Mouse (Mus musculus) CH12.LX (cell line): ENCODE results near the gene Dll1. TPM values are rescaled to one million over a fixed set of nuclear protein-coding genes. Genes with fewer than 3 reads are reported as not detected.
A peak's percentile ranks its signal among the peaks of the same experiment; 100 is the strongest.

Experiments
- DNase-seq: peaks from one replicate; pipeline ENCODE4 v3.0.0-alpha.2; 2013; ENCODE audit errors: extremely low read depth
- H3K27ac ChIP-seq: 2 replicates; pipeline ENCODE4 v1.5.1; 2012; ENCODE audit warnings: low read depth, mild to moderate bottlenecking, control low read depth, moderate library complexity; ENCODE audit not compliant: insufficient read depth
- H3K27me3 ChIP-seq: replicated peaks from 2 replicates; pipeline ENCODE3; 2012; ENCODE audit warnings: inconsistent platforms
- H3K36me3 ChIP-seq, 2 experiments: replicated peaks in 1 of 2; 2 replicates each; pipeline versions ENCODE3 to v1.6.1; 2012; ENCODE audit warnings: inconsistent platforms in 1 of 2, low read length in 1 of 2, mild to moderate bottlenecking in 1 of 2, mixed read lengths in 1 of 2, moderate library complexity in 1 of 2; ENCODE audit not compliant: control insufficient read depth in 1 of 2, insufficient read depth in 1 of 2
- H3K4me1 ChIP-seq, 2 experiments: 2 replicates each; pipeline ENCODE4 v1.6.1; 2012; ENCODE audit warnings: inconsistent platforms in 1 of 2, moderate library complexity in 1 of 2; ENCODE audit not compliant: insufficient read depth in 2 of 2, control insufficient read depth in 1 of 2
- H3K4me2 ChIP-seq: 2 replicates; pipeline ENCODE4 v1.6.1; 2012; ENCODE audit warnings: low read depth, mild to moderate bottlenecking, control low read depth; ENCODE audit not compliant: poor library complexity, insufficient read depth, severe bottlenecking
- H3K4me3 ChIP-seq, 3 experiments: fragments of 150-350 bp in 1 of 3; sonication (generic) in 1 of 3; replicated peaks in 1 of 3; 2 replicates each; pipeline versions ENCODE3 to v1.5.1; 2011 to 2012; ENCODE audit warnings: low read depth in 2 of 3, low read length in 2 of 3, mild to moderate bottlenecking in 2 of 3, moderate library complexity in 2 of 3, control low read depth in 1 of 3, improper control_type of control experiment in 1 of 3, inconsistent platforms in 1 of 3, mixed read lengths in 1 of 3; ENCODE audit not compliant: poor library complexity in 1 of 3
- H3K79me2 ChIP-seq: replicated peaks from 2 replicates; pipeline ENCODE4 v1.6.1; 2012; ENCODE audit warnings: mild to moderate bottlenecking, moderate library complexity; ENCODE audit not compliant: control insufficient read depth, poor library complexity, insufficient read depth, severe bottlenecking; ENCODE audit errors: extremely low read depth
- H3K9ac ChIP-seq: 2 replicates; pipeline ENCODE4 v1.6.1; 2012; ENCODE audit warnings: low read depth, mild to moderate bottlenecking, control low read depth, moderate library complexity; ENCODE audit not compliant: insufficient read depth
- H3K9me3 ChIP-seq: replicated peaks from 2 replicates; pipeline ENCODE3; 2012; ENCODE audit warnings: low read length, inconsistent platforms, mixed read lengths
- BHLHE40 ChIP-seq: IDR thresholded peaks from 2 replicates; pipeline ENCODE4 v1.6.1; 2011; ENCODE audit warnings: mild to moderate bottlenecking, low read depth, low read length, improper control_type of control experiment
- ELF1 ChIP-seq: IDR thresholded peaks from 2 replicates; pipeline ENCODE4 v1.6.1; 2014; ENCODE audit warnings: low read depth, mild to moderate bottlenecking, inconsistent platforms, low read length, improper control_type of control experiment
- IRF4 ChIP-seq: IDR thresholded peaks from 2 replicates; pipeline ENCODE4 v1.6.1; 2014; ENCODE audit warnings: low read depth, mild to moderate bottlenecking, inconsistent platforms, low read length, improper control_type of control experiment
- MAZ ChIP-seq: IDR thresholded peaks from 2 replicates; pipeline ENCODE4 v1.6.1; 2012; ENCODE audit warnings: low read depth, mild to moderate bottlenecking, inconsistent platforms, low read length, improper control_type of control experiment, moderate library complexity
- NRF1 ChIP-seq: IDR thresholded peaks from 2 replicates; pipeline ENCODE4 v1.6.1; 2014; ENCODE audit warnings: low read depth, mild to moderate bottlenecking, inconsistent platforms, low read length, improper control_type of control experiment, moderate library complexity
- PAX5 ChIP-seq: IDR thresholded peaks from 2 replicates; pipeline ENCODE4 v1.6.1; 2012; ENCODE audit warnings: low read length, inconsistent platforms, mixed read lengths
- POLR2A ChIP-seq: IDR thresholded peaks from 2 replicates; pipeline ENCODE4 v1.6.1; 2011; ENCODE audit warnings: low read depth, mild to moderate bottlenecking, improper control_type of control experiment, low read length
- RAD21 ChIP-seq: IDR thresholded peaks from 2 replicates; pipeline ENCODE4 v1.6.1; 2011; ENCODE audit warnings: low read depth, mild to moderate bottlenecking, low read length, improper control_type of control experiment, moderate library complexity
- TBP ChIP-seq: conservative IDR thresholded peaks from 2 replicates; pipeline ENCODE4 v1.6.1; 2011; ENCODE audit warnings: low read depth, low read length, improper control_type of control experiment
- TCF12 ChIP-seq: IDR thresholded peaks from 2 replicates; pipeline ENCODE4 v1.6.1; 2014; ENCODE audit warnings: low read depth, mild to moderate bottlenecking, inconsistent platforms, low read length, improper control_type of control experiment
- dilution Hi-C: fragments of 300-500 bp; cut with MboI; formaldehyde crosslinking; loops from 2 replicates; pipeline ENCODE4 v1.14.3; 2020; ENCODE audit warnings: low sequenced_read_pairs; ENCODE audit not compliant: extremely low pct_unique_long_range_greater_than_20kb, extremely low pct_ligation_motif_present
- in situ Hi-C: fragments of 300-500 bp; cut with MboI; formaldehyde crosslinking; loops from 3 replicates; pipeline ENCODE4 v1.14.3; 2019; ENCODE audit warnings: low sequenced_read_pairs, low pct_ligation_motif_present, low pct_unique_long_range_greater_than_20kb, mixed read lengths
- polyA plus RNA-seq: library from polyadenylated mRNA; unstranded; fragments of >175 nt; gene quantifications from 2 replicates; pipeline ENCODE4 v1.2.1, GENCODE M21; 2012; ENCODE audit warnings: low read depth; ENCODE audit not compliant: insufficient read length
- total RNA-seq, 2 experiments: library from RNA; depleted of rRNA; stranded (reverse); fragments of 300-350 nt in 1 of 2; fragments of >200 nt in 1 of 2; gene quantifications; 2 replicates each; pipeline ENCODE4 v1.2.3; 2012 to 2014

The Dll1 gene
- total and polyA plus RNA-seq, 3 experiments, result 0.25 to 0.52 (median 0.29) TPM

DNA sequence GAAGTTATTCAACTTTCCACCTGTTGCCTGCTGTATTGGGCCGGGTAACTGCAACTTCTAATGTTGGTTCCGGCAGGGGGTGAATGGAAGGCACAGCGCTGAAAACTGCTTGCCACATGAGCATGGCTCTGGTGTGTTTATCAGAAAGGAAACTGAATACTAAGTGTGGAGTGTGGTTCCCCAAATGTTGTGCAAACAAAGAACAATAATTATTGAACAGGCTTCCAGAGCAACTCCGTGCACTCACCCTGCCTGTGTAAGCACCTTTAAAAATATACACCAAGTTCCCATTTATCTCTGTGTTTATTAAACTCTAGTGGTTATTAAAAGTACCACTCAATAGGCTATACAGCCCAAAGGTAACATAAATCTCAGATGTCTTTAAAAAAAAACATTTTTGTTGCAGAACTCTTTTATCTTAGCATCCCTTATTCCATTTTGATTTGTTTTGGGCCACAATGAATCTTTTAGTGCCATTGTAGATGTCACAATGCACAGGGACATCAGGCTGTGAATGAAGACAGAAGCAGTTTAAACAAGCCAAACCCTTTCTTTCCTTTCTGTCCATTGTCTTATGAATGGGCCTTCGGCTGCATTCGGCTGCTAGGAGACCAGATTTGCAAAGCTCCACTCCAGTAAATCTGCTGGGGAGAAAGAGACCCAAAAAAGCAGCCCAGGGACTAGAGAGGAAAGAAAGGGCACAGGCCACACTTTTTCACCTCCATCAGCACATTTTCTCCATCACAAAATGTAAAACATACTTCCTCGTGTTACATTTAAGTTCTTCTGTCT, 5.4 kb upstream of the Dll1 start:
- no peak overlapping the region for H3K27ac ChIP-seq
- dilution Hi-C loops, result no loop called here

DNA sequence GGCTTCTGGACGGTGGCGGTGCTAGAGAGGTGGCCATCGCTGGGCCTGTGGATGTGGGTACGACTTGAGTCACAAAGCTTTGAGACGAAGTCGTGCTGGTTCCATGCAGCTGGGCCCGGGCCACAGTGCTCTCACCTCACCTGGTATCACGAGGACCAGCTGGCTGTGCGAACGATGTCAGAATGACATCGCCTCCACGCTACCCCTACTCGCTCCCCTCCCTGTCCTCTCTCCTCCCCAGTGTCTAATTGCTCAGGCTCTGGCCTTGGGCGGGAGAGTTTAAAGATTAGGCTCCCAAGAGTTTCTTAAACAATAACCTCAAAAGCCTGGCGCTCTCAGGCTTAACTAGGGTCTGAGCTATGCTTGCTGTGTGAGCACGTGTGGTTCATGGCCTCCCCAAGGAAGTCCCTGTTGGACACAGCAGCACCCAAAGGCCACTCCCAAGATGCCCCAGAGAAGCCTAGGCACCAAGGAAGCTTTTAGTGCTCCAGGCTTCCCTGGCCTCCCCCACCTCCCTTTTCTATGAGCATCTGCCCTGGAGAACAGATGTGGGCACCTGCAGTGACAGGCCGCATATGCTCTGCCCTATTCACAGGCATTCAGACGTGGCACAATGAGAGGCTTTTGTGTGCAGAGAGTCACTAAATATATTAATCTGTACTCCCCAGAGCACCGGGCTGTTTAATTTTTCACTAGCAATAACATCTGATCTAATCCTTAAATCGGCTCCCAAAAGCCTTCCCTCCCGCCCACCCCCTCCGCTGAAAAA, 4.6 kb upstream of the Dll1 start:
- Histone ChIP-seq H3K79me2 (no peaks in the 10 kb centered on the region), H3K9ac (no peak overlapping the region), H3K4me2 (no peak overlapping the region), H3K27ac (no peak overlapping the region), H3K9me3 (no peaks in the 10 kb centered on the region), H3K27me3 (peaks cover 63% of the 10 kb centered on the region), H3K4me3 (no peak overlapping the region), H3K36me3 (no peaks in the 10 kb centered on the region), H3K4me1 (peaks cover 6 to 7% of the 10 kb centered on the region in 2 experiments; a peak in 3 of 4 replicates)
- no peak for TF ChIP-seq TCF12
- no peak for TF ChIP-seq IRF4
- no peak for TF ChIP-seq RAD21
- TF ChIP-seq PAX5, result no peak
- no peak for TF ChIP-seq MAZ
- TF ChIP-seq TBP, result no peak
- dilution Hi-C loops, result no loop called here
- no peak for DNase-seq
- in situ Hi-C loops, result no loop called here

More for the DNA sequence above, 5.4 kb upstream of the Dll1 start:
- TF ChIP-seq POLR2A (no peak), ELF1 (no peak)
- in situ Hi-C loops, result no loop called here
- H3K79me2 ChIP-seq, result no peaks in the 10 kb centered on the region
- no peak overlapping the region for H3K9ac ChIP-seq
- DNase-seq, result no peak
- H3K4me3 ChIP-seq, result no peak overlapping the region
- 0 out of 4 replicates have a peak, but pooled peaks cover 0 to 2% of the 10 kb centered on the region in 2 experiments for H3K4me1 ChIP-seq
- no peak overlapping the region for H3K4me2 ChIP-seq
- H3K36me3 ChIP-seq, result no peaks in the 10 kb centered on the region
- no peaks in the 10 kb centered on the region for H3K9me3 ChIP-seq
- H3K27me3 ChIP-seq, result peaks cover 60% of the 10 kb centered on the region

DNA sequence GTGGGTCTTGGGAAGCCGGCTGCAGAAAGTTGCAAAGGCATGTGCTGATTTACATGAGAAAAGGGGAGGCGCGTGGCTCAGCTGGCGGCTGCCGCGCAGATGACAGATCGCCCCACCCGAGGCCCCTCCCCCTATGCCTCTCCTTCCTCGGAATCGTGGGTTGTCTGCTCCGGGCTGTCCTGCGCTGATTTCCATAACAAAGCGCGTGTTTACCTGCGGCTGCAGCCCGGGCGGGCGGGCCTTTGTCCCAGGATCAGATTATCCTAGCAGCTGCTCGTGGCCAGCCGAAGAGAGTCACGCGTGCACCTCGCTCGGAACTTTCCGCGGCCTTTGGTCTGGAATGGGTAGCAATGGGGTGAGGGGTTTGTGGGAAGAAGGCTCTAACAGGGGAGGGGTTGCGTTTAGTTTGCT, 4.0 kb upstream of the Dll1 start:
- H3K79me2 ChIP-seq, result no peaks in the 10 kb centered on the region
- H3K4me3 ChIP-seq, result peak overlapping the region in 1 of 3 experiments; percentile 11
- no peak for DNase-seq
- dilution Hi-C loops, result no loop called here
- no peaks in the 10 kb centered on the region for H3K9me3 ChIP-seq
- peak overlapping the region; percentile 56 for H3K4me2 ChIP-seq
- H3K27ac ChIP-seq, result no peak overlapping the region
- TF ChIP-seq NRF1 (no peak), BHLHE40 (peak; percentile 48; the same call in 1 of the 2 replicates)
- peaks cover 6 to 9% of the 10 kb centered on the region in 2 experiments; a peak in 3 of 4 replicates for H3K4me1 ChIP-seq
- in situ Hi-C loops, result no loop called here
- no peak overlapping the region for H3K9ac ChIP-seq
- H3K27me3 ChIP-seq, result peaks cover 66% of the 10 kb centered on the region
- H3K36me3 ChIP-seq, result no peaks in the 10 kb centered on the region
